Mouse (Mus musculus) ES-Bruce4 (cell line): ENCODE results near the gene Slc19a1. TPM values are rescaled to one million over a fixed set of nuclear protein-coding genes. Genes with fewer than 3 reads are reported as not detected.

ENCODE experiments used
- H3K27ac ChIP-seq: 2 replicates; pipeline ENCODE4 v1.5.1; 2012; ENCODE audit warnings: low read length, inconsistent platforms; ENCODE audit not compliant: insufficient read depth
- H3K27me3 ChIP-seq: 2 replicates; pipeline ENCODE4 v1.6.1; 2012; ENCODE audit warnings: mild to moderate bottlenecking, low read length, inconsistent platforms; ENCODE audit not compliant: control insufficient read depth, poor library complexity, insufficient read depth, severe bottlenecking
- H3K36me3 ChIP-seq: 2 replicates; pipeline ENCODE4 v1.6.1; 2012; ENCODE audit warnings: inconsistent platforms, mild to moderate bottlenecking, low read length, moderate library complexity; ENCODE audit not compliant: control insufficient read depth, poor library complexity, insufficient read depth, severe bottlenecking
- H3K4me1 ChIP-seq: one replicate; pipeline ENCODE4 v1.8.1; 2011; ENCODE audit warnings: low read length; ENCODE audit not compliant: control insufficient read depth, insufficient read depth
- H3K4me3 ChIP-seq: 2 replicates; pipeline ENCODE4 v1.5.1; 2011; ENCODE audit warnings: low read depth, mild to moderate bottlenecking, low read length
- H3K9ac ChIP-seq: 2 replicates; pipeline ENCODE4 v1.6.1; 2012; ENCODE audit warnings: low read depth, mild to moderate bottlenecking, inconsistent platforms; ENCODE audit not compliant: poor library complexity, severe bottlenecking
- H3K9me3 ChIP-seq: replicated peaks from 2 replicates; pipeline ENCODE4 v1.6.1; 2012; ENCODE audit warnings: mild to moderate bottlenecking, low read length, inconsistent platforms; ENCODE audit not compliant: control insufficient read depth, poor library complexity, insufficient read depth, severe bottlenecking
- CTCF ChIP-seq: IDR thresholded peaks from one replicate; pipeline ENCODE4 v1.8.1; 2011; ENCODE audit warnings: low read depth, low read length
- EP300 ChIP-seq: IDR thresholded peaks from 2 replicates; pipeline ENCODE4 v1.6.1; 2011; ENCODE audit warnings: low read depth, low read length; ENCODE audit not compliant: insufficient read depth
- POLR2A ChIP-seq: IDR thresholded peaks from one replicate; pipeline ENCODE4 v1.8.1; 2011; ENCODE audit warnings: low read length; ENCODE audit not compliant: insufficient read depth
- polyA plus RNA-seq: library from polyadenylated mRNA; stranded (reverse); fragments of >200 nt; gene quantifications from 2 replicates; pipeline ENCODE4 v1.2.4, GENCODE M21; 2011; ENCODE audit warnings: low read depth; ENCODE audit not compliant: missing spikeins, insufficient read depth, insufficient read length

Gene Slc19a1
- 15.8 and 17.4 TPM in 2 replicates for polyA plus RNA-seq

- no peak for TF ChIP-seq EP300
- TF ChIP-seq POLR2A = no peak
- no peak for TF ChIP-seq CTCF
- Histone ChIP-seq H3K9me3 (no peaks in the 10 kb centered on the region), H3K4me3 (peak within 1 kb of the TSS; percentile 86), H3K9ac (peak within 1 kb of the TSS; percentile 67), H3K27me3 (no peaks in the 10 kb centered on the region), H3K36me3 (no peaks in the 10 kb centered on the region), H3K4me1 (no peaks in the 10 kb centered on the region), H3K27ac (no peak within 1 kb of the TSS)
Observed at GRCm38 (mm10) chr10:77031768-77032375, at the start of gene Slc19a1. Gene Slc19a1, plus strand, starts transcription at chr10:77032241.

DNA sequence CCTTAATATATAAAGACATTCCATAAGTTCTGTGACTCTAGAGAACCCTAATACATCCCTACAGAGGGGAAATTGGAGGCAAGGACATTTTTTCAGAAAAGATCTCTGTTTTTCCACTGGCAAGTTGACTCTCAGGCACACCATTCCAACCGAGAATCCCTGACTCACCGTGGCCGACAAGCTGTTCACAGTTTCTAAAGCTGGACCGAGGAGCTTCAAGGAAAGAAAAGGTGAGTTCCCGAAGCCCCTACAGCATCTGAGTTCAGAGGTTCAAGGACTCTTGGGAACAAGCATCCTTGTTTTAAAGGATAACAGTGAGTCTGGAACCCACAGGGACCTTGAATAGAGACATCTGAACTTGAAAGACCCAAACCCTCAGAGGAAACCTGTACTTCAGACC lies 43.5 kb upstream of the Slc19a1 start:
- H3K36me3 ChIP-seq = no peaks in the 10 kb centered on the region
- H3K4me1 ChIP-seq = no peaks in the 10 kb centered on the region
- H3K27ac ChIP-seq = no peak overlapping the region
- no peaks in the 10 kb centered on the region for H3K27me3 ChIP-seq
- H3K9ac ChIP-seq = no peak overlapping the region
- H3K9me3 ChIP-seq = no peaks in the 10 kb centered on the region
- TF ChIP-seq CTCF (no peak), EP300 (no peak), POLR2A (no peak)
- H3K4me3 ChIP-seq = no peak overlapping the region

- Histone ChIP-seq H3K4me3 (no peak overlapping the region), H3K9ac (no peak overlapping the region), H3K4me1 (no peaks in the 10 kb centered on the region), H3K27ac (no peak overlapping the region), H3K36me3 (no peaks in the 10 kb centered on the region), H3K27me3 (no peaks in the 10 kb centered on the region), H3K9me3 (no peaks in the 10 kb centered on the region)
- TF ChIP-seq CTCF (no peak), EP300 (no peak), POLR2A (no peak)
Observed at GRCm38 (mm10) chr10:76992456-76992855, 39.6 kb upstream of the Slc19a1 start.

DNA sequence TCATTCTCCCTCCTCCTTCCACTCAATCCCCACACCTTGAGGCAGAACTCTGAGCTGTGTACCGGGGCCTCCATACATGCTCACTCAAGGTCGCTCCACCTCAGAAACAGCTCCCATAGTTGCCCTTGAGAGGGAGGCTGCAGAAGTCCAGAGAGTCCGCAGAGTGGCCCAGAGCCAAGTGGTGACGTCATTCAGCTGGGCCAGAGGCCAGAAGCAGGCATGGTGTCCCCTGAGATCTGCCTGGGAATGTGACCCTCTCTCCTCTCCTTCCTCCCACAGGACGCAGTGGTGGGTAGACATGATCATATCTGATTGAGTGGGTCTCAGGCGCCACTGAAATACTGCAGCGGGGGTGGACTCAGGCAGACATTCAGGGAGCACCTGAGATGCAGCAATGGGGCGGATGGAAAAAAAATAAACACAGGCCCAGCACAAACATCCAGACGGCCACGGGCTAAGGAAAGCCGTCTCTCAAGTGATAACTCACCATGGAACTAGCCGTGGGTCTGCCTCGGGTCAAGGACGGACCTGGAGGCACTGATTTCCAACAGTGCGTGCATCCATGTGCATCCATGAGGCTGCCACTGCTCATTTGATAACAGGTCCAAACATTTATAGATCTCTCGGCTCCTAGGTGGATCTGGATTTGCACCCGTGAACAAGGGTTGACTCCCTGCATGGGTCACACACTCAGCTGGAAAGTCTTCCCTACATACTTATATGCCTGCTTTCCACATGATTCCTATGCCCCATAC lies 34.1 kb upstream of the Slc19a1 start:
- Histone ChIP-seq H3K27me3 (no peaks in the 10 kb centered on the region), H3K9me3 (no peaks in the 10 kb centered on the region)
- TF ChIP-seq CTCF = no peak
- no peak for TF ChIP-seq EP300
- TF ChIP-seq POLR2A = no peak

GRCm38 (mm10) chr10:77004936-77005335 lies 27.1 kb upstream of the Slc19a1 start:
- Histone ChIP-seq H3K9me3 (no peaks in the 10 kb centered on the region), H3K9ac (no peak overlapping the region), H3K36me3 (no peaks in the 10 kb centered on the region), H3K4me1 (no peaks in the 10 kb centered on the region), H3K27me3 (no peaks in the 10 kb centered on the region), H3K27ac (no peak overlapping the region), H3K4me3 (no peak overlapping the region)
- TF ChIP-seq CTCF (no peak), POLR2A (no peak), EP300 (no peak)

More for the DNA sequence above, 34.1 kb upstream of the Slc19a1 start:
- Histone ChIP-seq H3K9ac (no peak overlapping the region), H3K27ac (no peak overlapping the region), H3K4me3 (no peak overlapping the region), H3K4me1 (no peaks in the 10 kb centered on the region), H3K36me3 (no peaks in the 10 kb centered on the region)
